In genomic region chr1:181446591-181447114, GRCm38 (mm10) we compare ENCODE assay signal across 10 mouse cellular contexts.
DNase-seq lines count a peak whose midpoint lies in the region; ATAC-seq and TF ChIP-seq lines count a peak whose summit lies in the region.
"Had no signal": no experiment of that assay in that cellular context is flagged by ENCODE, and none has a peak within 500 bp of the region (broad histone marks: within the 10 kb centered on the region; RNA-seq: fewer than 3 reads in every experiment).

No protein-coding gene starts in this region.

- H3K4me3 ChIP-seq in heart, embryonic 11.5 days (ENCODE audit: low read depth, low read length) = no peak overlapping the region
- H3K4me3 ChIP-seq in heart, adult 2 months = no peak overlapping the region
- no peak overlapping the region for H3K4me3 ChIP-seq in left cerebral cortex, adult 2 months
- H3K4me3 ChIP-seq: liver, embryonic 15.5 days had no signal

- no peaks in the 10 kb centered on the region for H3K36me3 ChIP-seq in heart, embryonic 11.5 days (ENCODE audit: control insufficient read depth, insufficient read depth, low read length)
- H3K36me3 ChIP-seq in heart, adult 2 months (ENCODE audit: control insufficient read depth, insufficient read depth, low read length) = no peaks in the 10 kb centered on the region
- H3K36me3 ChIP-seq: liver, embryonic 15.5 days had no signal

- H3K27ac ChIP-seq in heart, embryonic 11.5 days (ENCODE audit: low read depth, low read length) = peak overlapping the region; percentile 71
- no peak overlapping the region for H3K27ac ChIP-seq in heart, adult 2 months
- peak overlapping the region; percentile 28; the same call in 1 of the 2 replicates for H3K27ac ChIP-seq in left cerebral cortex, adult 2 months
- H3K27ac ChIP-seq: liver, embryonic 15.5 days had no signal

- no peak for DNase-seq in heart, adult 2 months
- no peak for DNase-seq in left cerebral cortex, adult 2 months (ENCODE audit: extremely low spot score in 1 of 2, low spot score in 2 of 2)
- no peak for DNase-seq in left cerebral cortex, postnatal 10 days (ENCODE audit: extremely low spot score in 1 of 2, low spot score in 2 of 2)
- DNase-seq in c-Kit-positive CD71-negative TER-119-negative erythroid progenitor cells, embryonic 14.5 days (ENCODE audit: low read depth) = peak; percentile 31
- DNase-seq in thymus, postnatal 10 days (ENCODE audit: low spot score in 2 of 2) = no peak
- DNase-seq in spleen, postnatal 10 days (ENCODE audit: low spot score in 2 of 2) = no peak

- H3K27me3 ChIP-seq in heart, embryonic 11.5 days (ENCODE audit: control insufficient read depth, insufficient read depth, low read length) = no peaks in the 10 kb centered on the region
- H3K27me3 ChIP-seq in heart, adult 2 months (ENCODE audit: control insufficient read depth, insufficient read depth, low read length) = no peaks in the 10 kb centered on the region
- H3K27me3 ChIP-seq: CH12.LX; liver, embryonic 15.5 days had no signal

- TF ChIP-seq POLR2A in heart, adult 2 months (IDR thresholded peaks at IDR 0.05; ENCODE audit: insufficient read depth, low read depth, low read length) = no peak

- no peak overlapping the region for H3K9ac ChIP-seq in heart, embryonic 11.5 days (ENCODE audit: low read depth, low read length)
- H3K9ac ChIP-seq in heart, adult 2 months (ENCODE audit: low read depth, low read length) = no peak overlapping the region
- H3K9ac ChIP-seq: liver, embryonic 15.5 days had no signal

- TF ChIP-seq EP300 in heart, adult 2 months (IDR thresholded peaks at IDR 0.05; ENCODE audit: insufficient read depth, low read depth, low read length) = no peak

- H3K9me3 ChIP-seq in heart, embryonic 11.5 days (replicated peaks; ENCODE audit: control insufficient read depth, low read length) = no peaks in the 10 kb centered on the region
- H3K9me3 ChIP-seq: liver, embryonic 15.5 days had no signal

- H3K4me1 ChIP-seq in heart, embryonic 11.5 days (ENCODE audit: control insufficient read depth, insufficient read depth, low read length) = peaks cover 26% of the 10 kb centered on the region
- no peaks in the 10 kb centered on the region; the same call in 1 of the 2 replicates for H3K4me1 ChIP-seq in heart, adult 2 months (ENCODE audit: control insufficient read depth, insufficient read depth, low read length)
- H3K4me1 ChIP-seq: liver, embryonic 15.5 days had no signal

- intact Hi-C loops in heart, adult 2 months (cut with DNase I) = no loop called here
- intact Hi-C loops in left cerebral cortex, adult 2 months (cut with DNase I) = loop anchor here (5.0 kb wide), 2 partner anchors 64 to 101 kb away; no protein-coding TSS in a partner anchor
- intact Hi-C loops in left cerebral cortex, postnatal 10 days (cut with DNase I) = no loop called here

- peak; percentile 74 for ATAC-seq in heart, embryonic 11.5 days (replicated peaks; ENCODE audit: insufficient number of reproducible peaks, low FRiP score, low TSS enrichment)
- peak; percentile 42 for ATAC-seq in megakaryocyte progenitor cell, adult 5-6 weeks (replicated peaks; ENCODE audit: poor library complexity)

- peak overlapping the region; percentile 43; the same call in 1 of the 2 replicates for H3K4me2 ChIP-seq in heart, embryonic 11.5 days
- H3K4me2 ChIP-seq: liver, embryonic 15.5 days had no signal

- 23% methylated on average over 6 of the region's 6 CpGs for WGBS in heart, embryonic 11.5 days (ENCODE audit: insufficient replicate concordance)
- WGBS in heart, adult 2 months = 9% methylated on average over 6 of the region's 6 CpGs

- H3K79me2 ChIP-seq in heart, adult 2 months (replicated peaks; ENCODE audit: control insufficient read depth, insufficient read depth, low read length) = no peaks in the 10 kb centered on the region

- TF ChIP-seq CTCF in heart, adult 2 months (IDR thresholded peaks at IDR 0.05) = no peak
- no peak for TF ChIP-seq CTCF in left cerebral cortex, adult 2 months (IDR thresholded peaks at IDR 0.05)
